Mouse (Mus musculus) spleen, adult 2 months (tissue): ENCODE data around the gene Fcmr.

Experiments
- CTCF ChIP-seq: fragments of 200-500 bp; IDR thresholded peaks from 2 replicates; pipeline ENCODE4 v1.5.1; 2011; ENCODE audit warnings: mild to moderate bottlenecking, inconsistent platforms; ENCODE audit not compliant: insufficient read depth, insufficient read length, insufficient replicate concordance; ENCODE audit errors: extremely low read depth
- POLR2A ChIP-seq: fragments of 200-500 bp; IDR thresholded peaks from 2 replicates; pipeline ENCODE4 v1.6.1; 2011; ENCODE audit warnings: low read depth, low read length, inconsistent platforms

- TF ChIP-seq CTCF (no peak), POLR2A (no peak)
Observed at GRCm38 (mm10) chr1:130876931-130877509, 11.6 kb downstream of the Fcmr start.
